Mouse (Mus musculus) ES-Bruce4 (cell line): ENCODE data around the gene Smim15. TPM values are rescaled to one million over a fixed set of nuclear protein-coding genes. Genes with fewer than 3 reads are reported as not detected.

Experiments used
- H3K27ac ChIP-seq: 2 replicates; pipeline ENCODE4 v1.5.1; 2012; ENCODE audit warnings: low read length, inconsistent platforms; ENCODE audit not compliant: insufficient read depth
- H3K27me3 ChIP-seq: 2 replicates; pipeline ENCODE4 v1.6.1; 2012; ENCODE audit warnings: mild to moderate bottlenecking, low read length, inconsistent platforms; ENCODE audit not compliant: control insufficient read depth, poor library complexity, insufficient read depth, severe bottlenecking
- H3K36me3 ChIP-seq: 2 replicates; pipeline ENCODE4 v1.6.1; 2012; ENCODE audit warnings: inconsistent platforms, mild to moderate bottlenecking, low read length, moderate library complexity; ENCODE audit not compliant: control insufficient read depth, poor library complexity, insufficient read depth, severe bottlenecking
- H3K4me1 ChIP-seq: one replicate; pipeline ENCODE4 v1.8.1; 2011; ENCODE audit warnings: low read length; ENCODE audit not compliant: control insufficient read depth, insufficient read depth
- H3K4me3 ChIP-seq: 2 replicates; pipeline ENCODE4 v1.5.1; 2011; ENCODE audit warnings: low read depth, mild to moderate bottlenecking, low read length
- H3K9ac ChIP-seq: 2 replicates; pipeline ENCODE4 v1.6.1; 2012; ENCODE audit warnings: low read depth, mild to moderate bottlenecking, inconsistent platforms; ENCODE audit not compliant: poor library complexity, severe bottlenecking
- H3K9me3 ChIP-seq: replicated peaks from 2 replicates; pipeline ENCODE4 v1.6.1; 2012; ENCODE audit warnings: mild to moderate bottlenecking, low read length, inconsistent platforms; ENCODE audit not compliant: control insufficient read depth, poor library complexity, insufficient read depth, severe bottlenecking
- CTCF ChIP-seq: IDR thresholded peaks from one replicate; pipeline ENCODE4 v1.8.1; 2011; ENCODE audit warnings: low read depth, low read length
- EP300 ChIP-seq: IDR thresholded peaks from 2 replicates; pipeline ENCODE4 v1.6.1; 2011; ENCODE audit warnings: low read depth, low read length; ENCODE audit not compliant: insufficient read depth
- POLR2A ChIP-seq: IDR thresholded peaks from one replicate; pipeline ENCODE4 v1.8.1; 2011; ENCODE audit warnings: low read length; ENCODE audit not compliant: insufficient read depth
- polyA plus RNA-seq: library from polyadenylated mRNA; stranded (reverse); fragments of >200 nt; gene quantifications from 2 replicates; pipeline ENCODE4 v1.2.4, GENCODE M21; 2011; ENCODE audit warnings: low read depth; ENCODE audit not compliant: missing spikeins, insufficient read depth, insufficient read length

The Smim15 gene
- polyA plus RNA-seq, 1 experiment, result 101 TPM

GRCm38 (mm10) chr13:108015166-108015565 lies 29.1 kb upstream of the Smim15 start:
- H3K27me3 ChIP-seq, result no peaks in the 10 kb centered on the region
- no peaks in the 10 kb centered on the region for H3K4me1 ChIP-seq
- no peak overlapping the region for H3K4me3 ChIP-seq
- H3K36me3 ChIP-seq, result no peaks in the 10 kb centered on the region
- H3K9me3 ChIP-seq, result 0 out of 2 replicates have a peak, but pooled peaks cover 3% of the 10 kb centered on the region
- TF ChIP-seq CTCF (no peak), POLR2A (no peak), EP300 (no peak)
- H3K9ac ChIP-seq, result no peak overlapping the region
- H3K27ac ChIP-seq, result no peak overlapping the region

DNA sequence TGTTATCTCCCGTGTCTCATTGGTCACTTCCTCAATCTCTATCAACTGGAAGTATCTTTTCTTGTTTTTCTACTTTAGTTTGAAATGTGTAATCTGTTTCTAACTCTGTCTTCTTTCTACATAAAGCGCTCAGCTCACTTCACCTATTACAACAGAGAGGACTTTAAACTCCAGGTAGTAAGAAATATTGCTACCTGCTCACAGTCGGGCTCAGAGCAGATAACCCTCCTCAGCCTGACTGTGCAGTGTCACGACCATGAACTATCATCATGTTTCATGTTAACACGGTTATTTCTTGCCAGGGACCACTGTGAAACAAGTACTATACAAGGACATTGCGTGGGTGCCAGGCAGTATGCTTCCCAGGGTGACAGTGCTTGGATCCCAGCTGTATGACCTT lies 26.9 kb upstream of the Smim15 start:
- Histone ChIP-seq H3K9me3 (0 out of 2 replicates have a peak, but pooled peaks cover 3% of the 10 kb centered on the region), H3K27ac (no peak overlapping the region), H3K27me3 (no peaks in the 10 kb centered on the region), H3K4me3 (no peak overlapping the region), H3K9ac (no peak overlapping the region), H3K36me3 (no peaks in the 10 kb centered on the region), H3K4me1 (no peaks in the 10 kb centered on the region)
- TF ChIP-seq EP300 (no peak), CTCF (no peak), POLR2A (no peak)

DNA sequence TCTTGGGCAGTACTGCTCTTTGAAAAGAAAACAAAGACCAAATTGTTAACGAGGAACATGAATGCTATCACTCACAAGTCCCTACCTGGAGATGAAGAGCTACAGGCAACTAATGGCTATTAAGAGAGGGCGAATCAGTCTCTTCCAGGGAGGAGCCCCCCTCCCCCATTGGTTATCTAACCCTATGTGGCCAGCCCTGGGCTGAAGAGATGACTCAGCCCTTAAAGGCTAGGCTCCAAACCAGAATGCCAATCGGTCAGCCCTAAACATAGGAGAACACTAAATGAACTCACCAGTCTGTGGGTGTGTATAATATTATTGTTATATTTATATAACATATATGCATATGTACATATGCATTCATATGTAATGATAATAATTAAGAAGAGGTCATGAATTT lies 18.4 kb upstream of the Smim15 start:
- Histone ChIP-seq H3K9me3 (no peaks in the 10 kb centered on the region), H3K4me1 (no peaks in the 10 kb centered on the region), H3K27ac (no peak overlapping the region), H3K36me3 (no peaks in the 10 kb centered on the region), H3K9ac (no peak overlapping the region), H3K4me3 (no peak overlapping the region), H3K27me3 (no peaks in the 10 kb centered on the region)
- TF ChIP-seq POLR2A, result no peak
- no peak for TF ChIP-seq EP300
- TF ChIP-seq CTCF, result no peak

- Histone ChIP-seq H3K9ac (no peak overlapping the region), H3K27me3 (no peaks in the 10 kb centered on the region), H3K4me1 (no peaks in the 10 kb centered on the region), H3K36me3 (no peaks in the 10 kb centered on the region), H3K9me3 (no peaks in the 10 kb centered on the region), H3K4me3 (no peak overlapping the region), H3K27ac (no peak overlapping the region)
- no peak for TF ChIP-seq POLR2A
- no peak for TF ChIP-seq CTCF
- no peak for TF ChIP-seq EP300
Measured at GRCm38 (mm10) chr13:108032789-108033188, 11.5 kb upstream of the Smim15 start.

DNA sequence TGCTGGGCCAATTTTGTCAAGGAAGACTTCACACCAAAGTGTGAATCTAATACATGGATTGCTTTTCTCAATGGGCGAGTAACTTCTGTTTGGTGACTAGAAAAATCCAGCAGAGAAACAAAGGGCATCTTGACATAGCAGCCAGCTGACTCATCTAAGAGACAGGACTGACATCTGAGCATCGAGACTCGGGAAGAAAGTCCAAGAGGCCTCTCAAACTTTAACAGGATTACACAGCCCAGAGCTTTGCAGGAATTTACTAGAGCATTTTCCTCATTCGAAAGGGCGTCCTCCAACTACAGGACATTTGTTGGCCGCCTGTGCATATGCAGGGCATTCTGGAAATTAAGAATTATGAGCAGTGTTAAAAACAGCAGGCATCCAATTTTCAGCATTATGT lies 4.9 kb upstream of the Smim15 start:
- no peaks in the 10 kb centered on the region for H3K27me3 ChIP-seq
- H3K9ac ChIP-seq, result no peak overlapping the region
- H3K9me3 ChIP-seq, result no peaks in the 10 kb centered on the region
- peaks cover 2% of the 10 kb centered on the region for H3K4me1 ChIP-seq
- H3K36me3 ChIP-seq, result peaks cover 5% of the 10 kb centered on the region; the same call in 1 of the 2 replicates
- no peak for TF ChIP-seq EP300
- H3K27ac ChIP-seq, result no peak overlapping the region
- H3K4me3 ChIP-seq, result no peak overlapping the region

DNA sequence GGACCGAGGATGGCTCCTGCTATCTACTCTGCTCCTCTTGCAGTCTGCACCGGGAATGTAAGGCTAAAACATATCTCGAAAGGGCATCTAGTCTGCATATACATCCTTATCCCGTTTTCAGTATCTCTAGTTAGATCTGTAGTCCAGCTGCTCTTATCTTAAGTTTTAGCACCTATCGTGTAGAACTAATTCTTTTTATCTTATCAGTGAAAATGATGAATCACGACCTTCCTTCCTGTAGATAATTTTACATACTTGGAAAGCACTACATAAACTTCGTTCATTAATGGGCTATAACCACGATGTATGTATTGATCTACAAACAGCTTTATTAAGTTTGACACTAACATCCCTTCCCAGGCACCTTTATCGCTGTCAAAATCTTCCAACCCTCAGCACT lies 4.3 kb upstream of the Smim15 start:
- Histone ChIP-seq H3K27ac (no peak overlapping the region), H3K4me1 (peaks cover 2% of the 10 kb centered on the region), H3K9me3 (no peaks in the 10 kb centered on the region), H3K9ac (no peak overlapping the region), H3K4me3 (no peak overlapping the region), H3K36me3 (peaks cover 5% of the 10 kb centered on the region; the same call in 1 of the 2 replicates), H3K27me3 (no peaks in the 10 kb centered on the region)
- no peak for TF ChIP-seq POLR2A
- no peak for TF ChIP-seq EP300
- no peak for TF ChIP-seq CTCF
